Mouse (Mus musculus) limb, embryonic 13.5 days (tissue): ENCODE measurements around the gene Ccdc32. TPM values are rescaled to one million over a fixed set of nuclear protein-coding genes. Genes with fewer than 3 reads are reported as not detected.

ENCODE experiments used
- ATAC-seq: fragments of 200-750 bp; cut with Nextera tagmentation; 2 replicates; pipeline ENCODE4 v1.8.0; 2017; ENCODE audit warnings: low read depth, moderate number of reproducible peaks, moderate TSS enrichment; ENCODE audit not compliant: low FRiP score
- H3K27ac ChIP-seq: fragments of 300-500 bp; sonication (generic); 2 replicates; pipeline ENCODE4 v1.5.1; 2015; ENCODE audit warnings: inconsistent platforms, mild to moderate bottlenecking, moderate library complexity
- H3K27me3 ChIP-seq: fragments of 300-500 bp; sonication (generic); 2 replicates; pipeline ENCODE4 v1.6.1; 2015; ENCODE audit warnings: mild to moderate bottlenecking, inconsistent platforms
- H3K36me3 ChIP-seq: fragments of 300-500 bp; sonication (generic); 2 replicates; pipeline ENCODE4 v1.6.1; 2015; ENCODE audit warnings: inconsistent platforms, mild to moderate bottlenecking, moderate library complexity
- H3K4me1 ChIP-seq: fragments of 300-500 bp; sonication (generic); 2 replicates; pipeline ENCODE4 v1.6.1; 2015; ENCODE audit warnings: inconsistent platforms
- H3K4me2 ChIP-seq: fragments of 300-500 bp; sonication (generic); replicated peaks from 2 replicates; pipeline ENCODE4 v1.6.1; 2015; ENCODE audit warnings: inconsistent platforms, mild to moderate bottlenecking, moderate library complexity
- H3K4me3 ChIP-seq: fragments of 300-500 bp; sonication (generic); 2 replicates; pipeline ENCODE4 v1.5.1; 2015; ENCODE audit warnings: moderate library complexity, mild to moderate bottlenecking, inconsistent platforms
- H3K9ac ChIP-seq: fragments of 300-500 bp; sonication (generic); 2 replicates; pipeline ENCODE4 v1.6.1; 2015; ENCODE audit warnings: mild to moderate bottlenecking, inconsistent platforms
- H3K9me3 ChIP-seq: fragments of 300-500 bp; sonication (generic); 2 replicates; pipeline ENCODE4 v1.6.1; 2016; ENCODE audit warnings: inconsistent platforms
- WGBS: fragments of 180-500 bp; shearing (Covaris S2); methylation state at CpG from one replicate; pipeline ENCODE4 v1.1.7; 2015; 5-methylcytosine and 5-hydroxymethylcytosine counted together
- polyA plus RNA-seq: library from polyadenylated mRNA; unstranded; fragments of >200 nt; fragmentation: Nextera tagmentation; extraction: Ambion mirVana; gene quantifications from 2 replicates; pipeline ENCODE4 v1.2.1, GENCODE M21; 2015

Ccdc32 gene
- polyA plus RNA-seq = 22.8 and 23.1 TPM in 2 replicates

- peak; percentile 96 for ATAC-seq
- Histone ChIP-seq H3K4me1 (peaks cover 13% of the 10 kb centered on the region), H3K27me3 (0 out of 2 replicates have a peak, but pooled peaks cover 4% of the 10 kb centered on the region), H3K9ac (peak within 1 kb of the TSS; percentile 78), H3K9me3 (no peaks in the 10 kb centered on the region), H3K4me3 (peak within 1 kb of the TSS; percentile 71), H3K4me2 (peak within 1 kb of the TSS; percentile 88), H3K36me3 (peaks cover 7% of the 10 kb centered on the region; the same call in 1 of the 2 replicates), H3K27ac (no peak within 1 kb of the TSS)
- WGBS = under 1% methylated on average over 28 of the region's 28 CpGs
Measured at GRCm38 (mm10) chr2:119028941-119029551, at the start of gene Ccdc32. TSS of gene Ccdc32 (minus strand) at chr2:119029393.

GRCm38 (mm10) chr2:119072397-119072796 is 43.2 kb upstream of the Ccdc32 start:
- H3K9ac ChIP-seq = no peak overlapping the region
- no peaks in the 10 kb centered on the region for H3K9me3 ChIP-seq
- no peak overlapping the region for H3K27ac ChIP-seq
- no peaks in the 10 kb centered on the region for H3K4me1 ChIP-seq
- H3K36me3 ChIP-seq = peaks cover 47% of the 10 kb centered on the region
- WGBS = 91% methylated on average over 4 of the region's 4 CpGs
- H3K27me3 ChIP-seq = no peaks in the 10 kb centered on the region
- no peak overlapping the region for H3K4me2 ChIP-seq
- ATAC-seq = no peak
- H3K4me3 ChIP-seq = no peak overlapping the region

DNA sequence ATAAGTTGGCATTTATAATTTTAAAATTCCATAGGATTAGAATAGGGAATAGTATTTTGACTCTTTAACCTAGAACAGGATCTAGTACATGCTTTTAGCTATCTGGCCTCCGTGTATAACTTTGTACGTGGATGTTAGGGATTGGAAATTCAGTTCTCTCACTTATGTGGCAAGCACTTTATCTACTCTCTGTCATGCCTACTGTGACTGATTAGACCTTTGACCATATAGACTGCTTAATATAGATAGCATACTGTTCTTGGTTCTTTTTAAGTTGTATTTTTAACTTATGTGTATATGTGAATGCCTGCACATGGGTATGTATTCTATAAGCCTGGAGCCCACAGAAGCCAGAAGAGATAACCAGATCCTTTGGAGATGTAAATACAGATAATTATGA is 30.9 kb upstream of the Ccdc32 start:
- WGBS = 96% methylated on average over 2 of the region's 2 CpGs
- peaks cover 29% of the 10 kb centered on the region for H3K36me3 ChIP-seq

GRCm38 (mm10) chr2:119050132-119050650 is 21.0 kb upstream of the Ccdc32 start:
- H3K4me3 ChIP-seq = no peak overlapping the region
- H3K4me2 ChIP-seq = no peak overlapping the region
- no peaks in the 10 kb centered on the region for H3K9me3 ChIP-seq
- no peak for ATAC-seq
- no peaks in the 10 kb centered on the region for H3K27me3 ChIP-seq
- WGBS = 88% methylated on average over 4 of the region's 4 CpGs
- H3K9ac ChIP-seq = no peak overlapping the region
- no peaks in the 10 kb centered on the region for H3K36me3 ChIP-seq
- no peak overlapping the region for H3K27ac ChIP-seq
- peaks cover 9% of the 10 kb centered on the region for H3K4me1 ChIP-seq

More for the DNA sequence above, 30.9 kb upstream of the Ccdc32 start:
- Histone ChIP-seq H3K27me3 (no peaks in the 10 kb centered on the region), H3K4me3 (no peak overlapping the region), H3K4me1 (no peaks in the 10 kb centered on the region), H3K27ac (no peak overlapping the region), H3K9ac (no peak overlapping the region), H3K9me3 (no peaks in the 10 kb centered on the region), H3K4me2 (no peak overlapping the region)
- ATAC-seq = no peak

- H3K4me1 ChIP-seq = peaks cover 9% of the 10 kb centered on the region
- no peak for ATAC-seq
- H3K9me3 ChIP-seq = no peaks in the 10 kb centered on the region
- H3K4me3 ChIP-seq = peak overlapping the region; percentile 87
- no peaks in the 10 kb centered on the region for H3K27me3 ChIP-seq
- 18% methylated on average over 4 of the region's 4 CpGs for WGBS
- peak overlapping the region; percentile 61 for H3K4me2 ChIP-seq
- H3K9ac ChIP-seq = peak overlapping the region; percentile 78
- no peak overlapping the region; the same call in 1 of the 2 replicates for H3K27ac ChIP-seq
- H3K36me3 ChIP-seq = no peaks in the 10 kb centered on the region
Measured at GRCm38 (mm10) chr2:119047849-119048248, 18.7 kb upstream of the Ccdc32 start.

DNA sequence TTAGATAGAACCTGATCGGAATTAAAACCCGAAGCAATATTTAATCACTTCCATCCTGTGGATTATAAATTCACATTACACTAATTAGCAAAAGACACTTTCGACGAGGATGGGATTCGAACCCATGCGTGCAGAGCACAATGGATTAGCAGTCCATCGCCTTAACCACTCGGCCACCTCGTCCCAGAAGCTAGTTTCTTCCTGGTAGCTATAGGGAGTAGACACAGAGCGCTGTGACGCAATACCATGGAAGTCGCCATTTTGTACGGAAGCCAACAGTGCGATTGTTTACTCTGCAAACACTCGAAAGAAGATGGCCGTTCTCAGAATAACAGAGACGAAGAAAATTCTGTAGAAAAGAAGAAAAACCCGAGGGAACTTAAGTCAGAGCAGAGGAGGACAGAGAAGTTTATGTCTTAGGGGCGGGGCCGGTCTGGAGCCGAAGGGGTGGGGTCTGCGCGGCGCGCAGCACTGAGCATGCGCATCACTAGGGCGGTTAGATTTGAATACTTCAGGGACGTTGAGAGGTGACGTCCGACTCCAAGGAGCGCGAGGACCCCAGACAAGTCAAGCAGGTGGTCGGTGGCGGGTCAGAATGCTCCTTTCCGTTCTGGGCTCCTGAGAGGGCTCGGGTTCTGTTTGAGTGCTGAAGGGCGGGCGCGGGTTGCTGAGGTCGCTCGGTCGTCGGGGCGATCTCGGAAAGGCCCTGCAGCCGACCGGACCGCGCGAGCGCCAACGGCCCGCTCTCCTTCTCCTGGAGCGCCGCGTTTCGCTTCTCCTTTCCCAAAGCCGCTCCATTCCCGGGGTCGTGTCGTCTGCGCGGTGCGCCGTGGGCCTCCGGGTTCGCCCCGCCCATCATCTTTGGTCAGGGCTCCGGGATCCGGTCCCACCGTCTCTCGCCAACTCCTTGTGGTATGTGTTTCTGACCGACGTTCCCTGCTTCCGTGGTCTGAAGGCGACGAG is 17.7 kb upstream of the Ccdc32 start, which contains the start of gene Knl1:
Knl1 (plus strand) TSS at position 471 of the 963 bp plus-strand sequence.
- ATAC-seq = peak; percentile 96

DNA sequence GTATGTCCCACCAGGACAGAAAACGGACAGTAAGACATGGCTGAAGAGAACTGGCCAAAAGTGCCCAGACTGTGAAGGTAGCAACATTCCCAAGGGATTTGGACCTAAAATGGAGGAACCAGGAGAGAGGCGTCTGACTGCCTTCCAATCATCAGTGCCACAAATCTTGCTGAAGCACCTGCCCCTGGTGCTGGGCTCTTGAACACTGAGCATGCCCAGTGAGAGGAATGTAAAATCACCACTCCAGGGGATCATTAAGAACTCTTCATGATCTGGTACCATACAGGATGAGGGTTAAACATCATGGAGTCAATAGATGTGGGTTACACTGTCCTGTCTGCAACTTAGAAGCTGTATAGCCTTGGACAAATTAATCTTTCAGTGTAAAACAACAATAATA is 16.0 kb upstream of the Ccdc32 start:
- no peak for ATAC-seq

More for the DNA sequence above, 17.7 kb upstream of the Ccdc32 start, which contains the start of gene Knl1:
- peaks cover 5% of the 10 kb centered on the region; the same call in 1 of the 2 replicates for H3K36me3 ChIP-seq
- H3K4me2 ChIP-seq = peak within 1 kb of the TSS; percentile 61
- peak within 1 kb of the TSS; percentile 87 for H3K4me3 ChIP-seq
- WGBS = under 1% methylated on average over 77 of the region's 77 CpGs
- peak within 1 kb of the TSS; percentile 78 for H3K9ac ChIP-seq
- H3K4me1 ChIP-seq = peaks cover 9% of the 10 kb centered on the region
- no peaks in the 10 kb centered on the region for H3K9me3 ChIP-seq
- H3K27ac ChIP-seq = peak within 1 kb of the TSS; percentile 79
- H3K27me3 ChIP-seq = no peaks in the 10 kb centered on the region

DNA sequence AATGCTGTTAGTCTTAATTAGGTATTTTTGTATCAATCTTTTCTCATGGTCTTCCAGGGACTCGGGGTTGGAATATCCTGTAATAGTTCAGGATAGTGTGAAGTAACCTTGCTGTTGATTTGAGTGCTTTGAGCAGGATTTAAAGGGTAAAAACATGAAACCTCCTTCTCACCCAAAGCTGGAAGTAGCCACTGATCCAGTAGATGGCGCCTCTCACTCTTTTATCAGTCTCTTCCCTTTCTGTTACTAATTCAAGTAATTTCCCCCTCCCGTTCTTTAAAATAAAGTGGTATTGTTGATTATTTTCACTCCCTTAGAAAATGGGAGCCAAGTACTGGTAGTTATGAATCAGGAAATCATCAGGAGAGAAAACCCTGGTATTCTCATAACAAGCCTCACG is 11.7 kb upstream of the Ccdc32 start:
- H3K27ac ChIP-seq = no peak overlapping the region
- H3K27me3 ChIP-seq = no peaks in the 10 kb centered on the region
- H3K36me3 ChIP-seq = peaks cover 43% of the 10 kb centered on the region
- no peak overlapping the region for H3K4me2 ChIP-seq
- H3K9me3 ChIP-seq = no peaks in the 10 kb centered on the region
- 0 out of 2 replicates have a peak overlapping the region, but pooled peaks have one; percentile 5 for H3K9ac ChIP-seq
- 44% methylated on average over 4 of the region's 4 CpGs for WGBS
- ATAC-seq = no peak
- H3K4me3 ChIP-seq = no peak overlapping the region
- peaks cover 1% of the 10 kb centered on the region for H3K4me1 ChIP-seq

More for the DNA sequence above, 16.0 kb upstream of the Ccdc32 start:
- H3K4me1 ChIP-seq = peaks cover 9% of the 10 kb centered on the region
- no peaks in the 10 kb centered on the region for H3K9me3 ChIP-seq
- H3K9ac ChIP-seq = no peak overlapping the region
- H3K4me2 ChIP-seq = no peak overlapping the region
- no peak overlapping the region for H3K27ac ChIP-seq
- 68% methylated on average over 2 of the region's 2 CpGs for WGBS
- no peak overlapping the region for H3K4me3 ChIP-seq
- peaks cover 13% of the 10 kb centered on the region for H3K36me3 ChIP-seq
- no peaks in the 10 kb centered on the region for H3K27me3 ChIP-seq

GRCm38 (mm10) chr2:119035397-119035745 is 6.2 kb upstream of the Ccdc32 start:
- 11% methylated on average over 7 of the region's 7 CpGs for WGBS
- Histone ChIP-seq H3K27me3 (0 out of 2 replicates have a peak, but pooled peaks cover 4% of the 10 kb centered on the region), H3K9me3 (no peaks in the 10 kb centered on the region), H3K4me3 (peak overlapping the region; percentile 94), H3K4me1 (peaks cover 7% of the 10 kb centered on the region), H3K4me2 (peak overlapping the region; percentile 82), H3K9ac (peak overlapping the region; percentile 90), H3K27ac (peak overlapping the region; percentile 74), H3K36me3 (peaks cover 31% of the 10 kb centered on the region)
- ATAC-seq = no peak

DNA sequence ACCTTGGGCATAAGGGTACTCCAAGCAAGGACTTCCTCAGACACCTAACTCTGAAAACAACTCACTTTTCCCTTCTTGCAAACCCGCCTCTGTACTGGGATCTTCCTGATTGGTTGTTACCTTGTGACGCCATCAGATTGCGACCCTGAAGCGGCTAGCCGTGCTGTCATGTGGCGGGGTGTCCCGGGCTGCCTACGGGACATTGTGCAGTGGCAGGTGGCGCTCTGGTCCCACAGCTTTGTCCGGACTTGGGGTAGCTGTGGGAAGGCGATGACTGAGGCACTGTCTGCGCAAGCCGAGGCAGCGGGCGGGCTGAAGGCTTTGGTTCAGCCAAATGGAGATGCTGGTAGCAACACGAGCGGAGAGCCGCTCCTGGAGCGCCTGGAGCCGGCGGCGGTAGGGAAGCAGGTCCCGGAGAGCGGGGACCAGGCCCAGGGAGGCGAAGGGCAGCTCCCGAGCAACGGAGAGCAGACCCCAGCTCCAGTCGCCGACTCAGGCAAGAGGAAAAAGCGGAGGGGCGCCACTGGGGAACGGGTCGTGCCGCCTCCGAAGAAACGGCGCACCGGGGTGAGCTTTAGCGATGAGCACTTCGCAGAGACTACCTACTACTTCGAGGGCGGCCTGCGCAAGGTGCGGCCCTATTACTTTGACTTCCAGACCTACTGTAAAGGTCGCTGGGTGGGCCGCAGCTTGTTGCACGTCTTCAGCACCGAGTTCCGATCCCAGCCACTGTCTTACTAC is 5.6 kb upstream of the Ccdc32 start, which contains the start of gene Rpusd2:
Rpusd2 (plus strand) TSS at position 135 of the 741 bp plus-strand sequence.
- H3K4me1 ChIP-seq = peaks cover 7% of the 10 kb centered on the region
- H3K36me3 ChIP-seq = peaks cover 27% of the 10 kb centered on the region
- H3K4me2 ChIP-seq = peak within 1 kb of the TSS; percentile 82
- peak; percentile 96 for ATAC-seq
- H3K27me3 ChIP-seq = 0 out of 2 replicates have a peak, but pooled peaks cover 4% of the 10 kb centered on the region
- peak within 1 kb of the TSS; percentile 94 for H3K4me3 ChIP-seq
- peak within 1 kb of the TSS; percentile 74 for H3K27ac ChIP-seq
- no peaks in the 10 kb centered on the region for H3K9me3 ChIP-seq
- WGBS = under 1% methylated on average over 49 of the region's 49 CpGs
- peak within 1 kb of the TSS; percentile 90 for H3K9ac ChIP-seq

DNA sequence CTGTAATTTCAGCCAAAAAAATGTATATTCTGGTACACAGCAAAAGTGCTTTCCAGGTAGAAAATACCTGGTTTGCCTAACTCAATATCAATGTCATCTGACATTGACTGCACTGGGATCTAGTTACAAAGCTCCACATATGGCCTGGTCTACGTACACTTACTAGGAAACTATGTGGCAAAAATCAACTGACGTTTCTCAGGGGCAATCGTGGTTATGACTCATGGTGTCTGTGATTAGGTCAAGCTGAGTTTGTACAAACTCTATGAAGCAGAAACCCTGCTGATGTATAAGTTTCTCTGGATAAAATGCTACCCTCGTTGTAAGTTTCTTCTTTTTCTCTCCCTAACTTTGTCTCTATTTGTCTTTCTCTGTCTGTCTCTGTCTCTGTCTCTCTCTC is 3.0 kb upstream of the Ccdc32 start:
- Histone ChIP-seq H3K9ac (no peak overlapping the region), H3K4me1 (peaks cover 20% of the 10 kb centered on the region), H3K36me3 (peaks cover 6% of the 10 kb centered on the region), H3K27me3 (0 out of 2 replicates have a peak, but pooled peaks cover 4% of the 10 kb centered on the region), H3K4me2 (no peak overlapping the region), H3K27ac (no peak overlapping the region), H3K9me3 (no peaks in the 10 kb centered on the region), H3K4me3 (no peak overlapping the region)
- no peak for ATAC-seq
- WGBS = 64% methylated on average over 4 of the region's 4 CpGs
